Mouse (Mus musculus) stomach, embryonic 14.5 days (tissue): Measurements from ENCODE around the gene Magi1. TPM values are rescaled to one million over a fixed set of nuclear protein-coding genes. Genes with fewer than 3 reads are reported as not detected.

Source experiments
- ATAC-seq: fragments of 200-750 bp; cut with Nextera tagmentation; 2 replicates; pipeline ENCODE4 v1.8.0; 2017; ENCODE audit warnings: low read depth, moderate TSS enrichment; ENCODE audit not compliant: insufficient number of reproducible peaks, insufficient read depth, low FRiP score
- H3K27ac ChIP-seq: fragments of 300-500 bp; sonication (generic); 2 replicates; pipeline ENCODE4 v1.5.1; 2014; ENCODE audit warnings: mild to moderate bottlenecking, low read length, moderate library complexity, mixed read lengths
- H3K27me3 ChIP-seq: fragments of 300-500 bp; sonication (generic); 2 replicates; pipeline ENCODE4 v1.6.1; 2014; ENCODE audit warnings: low read length, control low read depth, mixed read lengths; ENCODE audit not compliant: control insufficient read depth, insufficient read depth
- H3K36me3 ChIP-seq: fragments of 300-500 bp; sonication (generic); 2 replicates; pipeline ENCODE4 v1.6.1; 2014; ENCODE audit warnings: mild to moderate bottlenecking, control low read depth, low read length, moderate library complexity, mixed read lengths; ENCODE audit not compliant: control insufficient read depth, insufficient read depth
- H3K4me1 ChIP-seq: fragments of 300-500 bp; sonication (generic); 2 replicates; pipeline ENCODE4 v1.6.1; 2014; ENCODE audit warnings: low read length, control low read depth, mixed read lengths; ENCODE audit not compliant: control insufficient read depth, insufficient read depth
- H3K4me2 ChIP-seq: fragments of 300-500 bp; sonication (generic); replicated peaks from 2 replicates; pipeline ENCODE4 v1.6.1; 2014; ENCODE audit warnings: low read depth, low read length, control low read depth
- H3K4me3 ChIP-seq: fragments of 300-500 bp; sonication (generic); 2 replicates; pipeline ENCODE4 v1.5.1; 2014; ENCODE audit warnings: low read depth, low read length, control low read depth
- H3K9ac ChIP-seq: fragments of 300-500 bp; sonication (generic); replicated peaks from 2 replicates; pipeline ENCODE4 v1.6.1; 2014; ENCODE audit warnings: low read depth, mild to moderate bottlenecking, control low read depth, low read length, moderate library complexity, mixed read lengths
- H3K9me3 ChIP-seq: fragments of 300-500 bp; sonication (generic); 2 replicates; pipeline ENCODE4 v1.6.1; 2016; ENCODE audit warnings: low read depth, low read length, control low read depth; ENCODE audit not compliant: control insufficient read depth
- WGBS: fragments of 180-500 bp; shearing (Covaris S2); extraction: QIAGEN DNeasy Blood & Tissue Kit; methylation state at CpG from one replicate; pipeline ENCODE4 v1.1.7; 2014; 5-methylcytosine and 5-hydroxymethylcytosine counted together
- polyA plus RNA-seq: library from polyadenylated mRNA; unstranded; fragments of >200 nt; fragmentation: Nextera tagmentation; extraction: Ambion mirVana; gene quantifications from 2 replicates; pipeline ENCODE4 v1.2.1, GENCODE M21; 2014

Gene Magi1
- polyA plus RNA-seq, 1 experiment from 2014 or later = 15.0 TPM

DNA sequence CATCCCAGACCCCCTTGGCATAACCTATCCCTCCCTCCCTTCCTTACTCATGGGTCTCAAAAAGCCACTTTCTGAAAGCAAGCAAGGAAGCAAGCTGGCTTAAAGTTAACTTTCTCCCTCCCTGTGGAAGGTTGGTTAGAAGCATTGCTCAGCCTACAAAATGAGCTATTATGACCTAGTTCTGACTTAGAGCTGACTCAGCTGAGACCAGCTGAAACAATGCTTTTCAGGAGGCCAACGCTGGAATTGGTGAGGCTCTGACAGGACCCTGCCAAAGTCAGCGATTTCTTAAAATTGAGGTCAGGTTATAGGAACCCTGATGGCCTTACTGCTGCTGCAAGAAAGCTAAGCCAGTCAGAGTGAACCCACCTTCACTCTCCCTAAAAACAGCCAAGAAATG, 386.2 kb downstream of the Magi1 start:
- H3K36me3 ChIP-seq = no peaks in the 10 kb centered on the region
- no peak overlapping the region for H3K9ac ChIP-seq
- H3K27ac ChIP-seq = no peak overlapping the region
- H3K4me1 ChIP-seq = no peaks in the 10 kb centered on the region
- H3K9me3 ChIP-seq = no peaks in the 10 kb centered on the region
- ATAC-seq = no peak
- H3K4me2 ChIP-seq = no peak overlapping the region
- H3K27me3 ChIP-seq = no peaks in the 10 kb centered on the region
- WGBS = 79% methylated on average over 2 of the region's 2 CpGs
- no peak overlapping the region for H3K4me3 ChIP-seq

DNA sequence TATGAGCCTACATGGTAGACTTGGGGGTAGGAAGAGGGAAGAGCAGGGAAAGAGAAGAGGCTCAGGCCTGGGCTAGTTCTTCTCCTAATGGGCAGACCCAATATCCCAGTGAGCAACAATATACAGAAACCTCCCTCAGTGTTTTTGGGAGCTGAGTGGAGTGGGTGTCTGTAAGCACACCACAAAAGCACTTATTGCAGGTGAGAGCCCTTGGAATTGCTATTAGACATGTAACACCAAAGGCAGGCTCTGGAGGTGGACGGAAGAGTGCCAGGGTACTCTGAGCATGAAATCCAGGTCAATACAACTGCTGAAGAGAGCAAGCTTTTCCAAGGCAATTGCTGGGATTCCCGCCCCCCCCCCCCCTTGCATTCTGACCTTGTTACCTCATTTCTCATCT, 388.0 kb downstream of the Magi1 start:
- Histone ChIP-seq H3K36me3 (no peaks in the 10 kb centered on the region), H3K4me1 (no peaks in the 10 kb centered on the region), H3K4me2 (no peak overlapping the region), H3K9me3 (no peaks in the 10 kb centered on the region), H3K27ac (no peak overlapping the region), H3K9ac (no peak overlapping the region), H3K27me3 (no peaks in the 10 kb centered on the region), H3K4me3 (no peak overlapping the region)
- no peak for ATAC-seq
- WGBS = 82% methylated on average over 2 of the region's 2 CpGs

- ATAC-seq = no peak
- WGBS = 46% methylated on average over 7 of the region's 7 CpGs
These were observed 389.8 kb downstream of the Magi1 start for GRCm38 (mm10) chr6:93893956-93894355.

DNA sequence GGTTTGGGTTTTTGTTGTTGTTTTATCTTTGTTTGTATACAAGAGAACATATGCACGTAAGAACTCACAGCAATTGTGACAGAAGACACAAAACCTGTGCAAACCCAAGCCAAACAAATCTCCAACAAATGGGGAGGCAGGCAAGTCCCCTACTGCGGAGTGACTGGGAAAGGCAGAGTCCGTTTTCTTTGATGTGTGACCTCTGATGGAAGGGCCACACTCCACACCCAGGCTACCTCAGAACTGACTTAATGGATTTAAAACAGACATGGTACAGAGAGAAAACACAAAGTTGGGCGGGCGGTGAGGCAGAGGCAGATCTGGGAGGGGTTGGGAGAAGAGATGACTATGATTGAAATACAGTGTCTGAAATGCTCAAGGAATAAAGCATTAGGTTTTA, 390.8 kb downstream of the Magi1 start:
- H3K27ac ChIP-seq = no peak overlapping the region
- H3K36me3 ChIP-seq = no peaks in the 10 kb centered on the region
- H3K9ac ChIP-seq = no peak overlapping the region
- 35% methylated on average over 5 of the region's 5 CpGs for WGBS
- ATAC-seq = no peak
- no peaks in the 10 kb centered on the region for H3K27me3 ChIP-seq
- no peaks in the 10 kb centered on the region for H3K4me1 ChIP-seq
- H3K4me2 ChIP-seq = no peak overlapping the region
- H3K4me3 ChIP-seq = no peak overlapping the region
- H3K9me3 ChIP-seq = no peaks in the 10 kb centered on the region

More at GRCm38 (mm10) chr6:93893956-93894355, 389.8 kb downstream of the Magi1 start:
- Histone ChIP-seq H3K9me3 (no peaks in the 10 kb centered on the region), H3K27ac (no peak overlapping the region), H3K4me1 (no peaks in the 10 kb centered on the region), H3K36me3 (no peaks in the 10 kb centered on the region), H3K9ac (no peak overlapping the region), H3K4me2 (no peak overlapping the region), H3K4me3 (no peak overlapping the region), H3K27me3 (no peaks in the 10 kb centered on the region)

DNA sequence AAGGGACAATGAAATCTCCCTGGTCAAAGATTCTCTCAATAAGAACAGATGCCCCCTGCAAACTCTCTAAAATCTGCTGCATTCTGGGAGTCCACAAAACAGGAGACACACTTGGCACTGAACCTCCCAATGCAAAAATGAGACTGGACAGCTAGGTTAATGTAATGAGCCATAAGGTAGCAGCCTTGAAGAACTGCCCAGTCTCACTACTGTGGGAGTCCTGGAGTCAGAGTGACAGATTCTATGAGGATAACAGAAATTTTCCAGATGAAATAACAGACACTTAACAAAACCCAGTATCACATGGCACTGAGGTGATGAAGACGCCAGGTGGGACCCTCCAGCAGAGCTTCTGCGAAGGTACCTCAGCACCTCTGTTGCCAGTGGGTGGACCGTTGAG, 393.7 kb downstream of the Magi1 start:
- H3K27ac ChIP-seq = no peak overlapping the region
- H3K9ac ChIP-seq = no peak overlapping the region
- no peaks in the 10 kb centered on the region for H3K4me1 ChIP-seq
- H3K27me3 ChIP-seq = no peaks in the 10 kb centered on the region
- no peaks in the 10 kb centered on the region for H3K9me3 ChIP-seq
- no peaks in the 10 kb centered on the region for H3K36me3 ChIP-seq
- H3K4me2 ChIP-seq = no peak overlapping the region
- no peak for ATAC-seq
- H3K4me3 ChIP-seq = no peak overlapping the region
- 91% methylated on average over 3 of the region's 3 CpGs for WGBS

DNA sequence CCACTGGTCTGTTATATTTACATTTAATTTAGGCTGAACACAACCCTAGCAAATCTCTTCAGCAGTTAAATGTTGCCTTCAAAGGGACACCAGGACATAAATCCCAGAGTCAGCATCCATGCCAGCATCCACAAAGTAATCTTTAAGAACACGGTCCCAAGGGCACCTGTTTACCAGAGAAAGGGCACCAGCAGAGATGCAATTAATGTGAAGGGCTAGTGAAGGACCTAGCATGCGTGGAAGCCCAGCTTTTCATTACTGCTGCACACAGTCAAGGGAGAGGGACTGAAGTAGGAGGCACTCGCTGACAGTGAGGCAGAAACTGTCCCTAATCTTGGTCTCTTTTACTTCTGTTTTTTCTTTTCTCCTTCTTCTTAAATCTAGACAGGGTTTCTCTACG, 406.4 kb downstream of the Magi1 start:
- Histone ChIP-seq H3K4me2 (no peak overlapping the region), H3K27ac (no peak overlapping the region), H3K36me3 (no peaks in the 10 kb centered on the region), H3K4me1 (no peaks in the 10 kb centered on the region), H3K4me3 (no peak overlapping the region), H3K9ac (no peak overlapping the region), H3K9me3 (no peaks in the 10 kb centered on the region), H3K27me3 (no peaks in the 10 kb centered on the region)
- ATAC-seq = no peak
- WGBS = 72% methylated on average over 4 of the region's 4 CpGs

DNA sequence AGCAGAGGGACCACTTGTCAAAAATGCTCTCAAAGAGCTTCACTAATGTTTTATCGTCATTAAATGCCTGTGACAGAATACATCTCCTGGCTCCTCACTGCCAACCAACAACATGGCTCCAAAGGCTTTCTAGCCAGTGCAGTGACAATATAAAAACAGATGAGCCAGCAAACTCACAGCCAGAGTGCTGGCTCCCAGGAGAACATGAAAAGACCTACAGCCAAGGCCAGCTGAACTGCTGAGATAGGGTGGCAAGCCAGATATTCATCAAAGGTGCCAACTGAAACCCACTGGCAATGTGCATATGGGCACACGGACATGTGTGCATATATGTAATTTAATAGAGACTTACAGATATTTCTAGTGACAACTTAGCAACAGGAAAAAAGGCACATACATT, 408.8 kb downstream of the Magi1 start:
- no peak overlapping the region for H3K9ac ChIP-seq
- H3K27me3 ChIP-seq = no peaks in the 10 kb centered on the region
- no peak for ATAC-seq
- 79% methylated on average over 2 of the region's 2 CpGs for WGBS
- 0 out of 2 replicates have a peak, but pooled peaks cover 2% of the 10 kb centered on the region for H3K4me1 ChIP-seq
- no peak overlapping the region for H3K4me3 ChIP-seq
- H3K4me2 ChIP-seq = no peak overlapping the region
- H3K27ac ChIP-seq = no peak overlapping the region
- H3K36me3 ChIP-seq = no peaks in the 10 kb centered on the region
- no peaks in the 10 kb centered on the region for H3K9me3 ChIP-seq

- Histone ChIP-seq H3K27me3 (no peaks in the 10 kb centered on the region), H3K4me3 (no peak overlapping the region), H3K36me3 (no peaks in the 10 kb centered on the region), H3K9ac (no peak overlapping the region), H3K27ac (no peak overlapping the region), H3K4me2 (no peak overlapping the region), H3K9me3 (no peaks in the 10 kb centered on the region), H3K4me1 (0 out of 2 replicates have a peak, but pooled peaks cover 2% of the 10 kb centered on the region)
- ATAC-seq = no peak
- WGBS = 85% methylated on average over 2 of the region's 2 CpGs
These were observed 409.3 kb downstream of the Magi1 start for GRCm38 (mm10) chr6:93874376-93874775.

DNA sequence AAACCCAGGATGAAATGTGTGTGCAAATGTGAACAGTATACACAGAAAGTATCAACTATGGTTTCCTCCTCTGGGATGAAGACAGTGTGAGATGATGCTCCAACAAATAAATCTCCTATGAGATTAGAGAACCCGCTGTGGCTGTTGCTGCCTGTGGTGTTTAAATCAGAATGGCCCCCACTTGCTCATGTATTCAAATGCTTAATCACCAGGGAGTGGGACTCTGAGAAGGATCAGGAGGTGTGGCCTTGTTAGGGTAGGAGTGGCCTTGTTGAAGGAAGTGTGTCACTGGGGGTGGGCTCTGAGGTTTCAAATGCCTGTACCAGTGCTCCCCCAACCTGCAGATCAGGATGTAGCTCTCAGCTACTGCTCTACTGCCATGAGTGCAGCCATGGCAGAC, 410.2 kb downstream of the Magi1 start:
- WGBS = 70% methylated on average over 1 of the region's 1 CpGs
- Histone ChIP-seq H3K36me3 (no peaks in the 10 kb centered on the region), H3K27me3 (no peaks in the 10 kb centered on the region), H3K4me1 (0 out of 2 replicates have a peak, but pooled peaks cover 2% of the 10 kb centered on the region), H3K4me3 (no peak overlapping the region), H3K9ac (no peak overlapping the region), H3K4me2 (no peak overlapping the region), H3K27ac (no peak overlapping the region), H3K9me3 (no peaks in the 10 kb centered on the region)
- ATAC-seq = no peak
